8 mouse cellular contexts compared by ENCODE assay signal in the genomic region with DNA sequence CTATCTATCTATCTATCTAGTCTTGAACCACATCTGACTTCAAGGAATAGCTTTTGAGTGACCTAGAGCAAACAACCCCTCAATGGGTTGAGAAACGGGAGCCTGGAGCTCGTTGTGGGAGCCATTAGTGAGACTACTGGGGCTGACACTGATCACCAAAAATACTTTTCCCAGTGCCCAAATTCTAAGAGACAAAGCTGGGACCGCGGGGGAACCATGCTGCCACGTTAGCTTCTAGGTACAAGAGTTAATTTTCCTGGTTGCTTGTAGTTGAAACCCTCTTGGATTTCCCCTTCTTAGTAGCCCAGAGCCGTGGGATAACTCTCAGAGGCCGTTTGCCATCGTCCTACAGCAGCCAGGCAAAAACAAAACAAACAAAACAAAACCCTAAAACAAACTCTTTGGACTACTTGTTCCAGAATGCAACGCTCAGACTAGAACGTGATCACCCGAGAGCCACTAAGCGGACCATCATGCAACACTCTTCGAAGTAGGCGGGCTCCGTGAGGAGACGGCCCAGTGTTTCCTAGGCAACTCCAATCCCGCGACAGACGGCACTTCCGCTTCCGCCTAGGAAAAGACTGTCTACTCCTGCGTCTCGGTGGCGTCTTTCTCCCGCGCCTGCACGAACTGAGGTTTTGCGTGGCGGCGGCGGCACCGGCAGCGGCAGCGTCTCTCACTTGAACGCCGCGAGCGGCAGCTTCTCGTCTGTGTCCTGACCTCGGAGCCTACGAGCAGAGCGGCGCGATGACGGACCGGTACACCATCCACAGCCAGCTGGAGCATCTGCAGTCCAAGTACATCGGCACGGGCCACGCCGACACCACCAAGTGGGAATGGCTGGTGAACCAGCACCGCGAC. TPM values are rescaled to one million over a fixed set of nuclear protein-coding genes. Genes with fewer than 3 reads are reported as not detected.
DNase-seq lines count a peak whose midpoint lies in the region; ATAC-seq lines count a peak whose summit lies in the region.

No protein-coding gene starts in this region.

- H3K4me1 ChIP-seq in heart, embryonic 14.5 days (ENCODE audit: control insufficient read depth in 2 of 2, insufficient read depth in 2 of 2, low read length in 2 of 2) = peaks cover 3 to 7% of the 10 kb centered on the region in 2 experiments; a peak in 3 of 4 replicates
- peaks cover 33% of the 10 kb centered on the region for H3K4me1 ChIP-seq in liver, embryonic 13.5 days (replicated peaks)
- H3K4me1 ChIP-seq in stomach, embryonic 16.5 days (ENCODE audit: control insufficient read depth, insufficient read depth, low read length) = peaks cover 12% of the 10 kb centered on the region

- H3K9ac ChIP-seq in heart, embryonic 14.5 days (ENCODE audit: low read length) = peak overlapping the region; percentile 88
- H3K9ac ChIP-seq in liver, embryonic 13.5 days = peak overlapping the region; percentile 87
- peak overlapping the region; percentile 89 for H3K9ac ChIP-seq in stomach, embryonic 16.5 days (ENCODE audit: low read length)

- H3K27ac ChIP-seq in heart, embryonic 14.5 days (replicated peaks in 1 of 2; ENCODE audit: control insufficient read depth in 1 of 2, insufficient read depth in 1 of 2, low read depth in 2 of 2, low read length in 2 of 2) = peak overlapping the region; percentile 61 to 78
- H3K27ac ChIP-seq in liver, embryonic 13.5 days = peak overlapping the region; percentile 77
- peak overlapping the region; percentile 56 for H3K27ac ChIP-seq in stomach, embryonic 16.5 days (ENCODE audit: low read length)

- 3% methylated on average over 52 of the region's 52 CpGs for WGBS in heart, embryonic 14.5 days
- WGBS in liver, embryonic 13.5 days (ENCODE audit: insufficient replicate concordance) = 1% methylated on average over 52 of the region's 52 CpGs
- WGBS in stomach, embryonic 16.5 days = 2% methylated on average over 52 of the region's 52 CpGs

- H3K4me3 ChIP-seq in heart, embryonic 14.5 days (ENCODE audit: control insufficient read depth in 1 of 2, insufficient read depth in 1 of 2, low read depth in 1 of 2, low read length in 2 of 2) = peak overlapping the region; percentile 68 to 73
- H3K4me3 ChIP-seq in liver, embryonic 13.5 days (replicated peaks) = peak overlapping the region; percentile 94
- peak overlapping the region; percentile 93 for H3K4me3 ChIP-seq in stomach, embryonic 16.5 days (replicated peaks; ENCODE audit: low read length)

- H3K4me2 ChIP-seq in heart, embryonic 14.5 days (ENCODE audit: low read length) = peak overlapping the region; percentile 91
- H3K4me2 ChIP-seq in liver, embryonic 13.5 days = peak overlapping the region; percentile 84
- peak overlapping the region; percentile 85 for H3K4me2 ChIP-seq in stomach, embryonic 16.5 days (ENCODE audit: low read depth, low read length)

- H3K36me3 ChIP-seq in heart, embryonic 14.5 days (ENCODE audit: control insufficient read depth, insufficient read depth, low read length) = peaks cover 14% of the 10 kb centered on the region
- H3K36me3 ChIP-seq in liver, embryonic 13.5 days = peaks cover 13% of the 10 kb centered on the region
- no peaks in the 10 kb centered on the region for H3K36me3 ChIP-seq in stomach, embryonic 16.5 days (ENCODE audit: control insufficient read depth, insufficient read depth, low read length)

- H3K27me3 ChIP-seq in heart, embryonic 14.5 days (ENCODE audit: control insufficient read depth, insufficient read depth, low read length) = no peaks in the 10 kb centered on the region
- H3K27me3 ChIP-seq in liver, embryonic 13.5 days = no peaks in the 10 kb centered on the region
- no peaks in the 10 kb centered on the region for H3K27me3 ChIP-seq in stomach, embryonic 16.5 days (ENCODE audit: control insufficient read depth, insufficient read depth, low read length)

- no peaks in the 10 kb centered on the region for H3K9me3 ChIP-seq in heart, embryonic 14.5 days (ENCODE audit: control insufficient read depth, low read length)
- no peaks in the 10 kb centered on the region for H3K9me3 ChIP-seq in liver, embryonic 13.5 days (replicated peaks)
- no peaks in the 10 kb centered on the region for H3K9me3 ChIP-seq in stomach, embryonic 16.5 days (replicated peaks; ENCODE audit: control insufficient read depth, low read length)

- DNase-seq in c-Kit-negative CD71-positive TER-119-positive erythroid progenitor cells, embryonic 14.5 days (ENCODE audit: low read depth, low spot score) = peak; percentile 92
- peak; percentile 95 for DNase-seq in fibroblast of lung, adult 2 months (ENCODE audit: low read depth)
- DNase-seq in kidney, postnatal 14 days = peak; percentile 97
- DNase-seq in liver, embryonic 13.5 days = peak; percentile 92
- peak; percentile 94 for DNase-seq in neural tube, embryonic 10.5 days (ENCODE audit: extremely low spot score, low spot score)

- peak; percentile 100 for ATAC-seq in CD4-positive, CD25-positive, alpha-beta regulatory T cell, adult 4 months
- ATAC-seq in heart, embryonic 14.5 days (ENCODE audit: insufficient number of reproducible peaks, insufficient read depth, low FRiP score, low read depth) = peak; percentile 98
- ATAC-seq in liver, embryonic 13.5 days (ENCODE audit: low read depth) = peak; percentile 100
- peak; percentile 99 for ATAC-seq in stomach, embryonic 16.5 days (ENCODE audit: insufficient read depth, low FRiP score)

RNA-seq across cellular contexts. Expression of gene Sf3b5, which starts 3.0 kb away (rescaled TPM):
- polyA plus RNA-seq in CD4-positive, CD25-positive, alpha-beta regulatory T cell, adult 4 months (2017; shearing (Covaris generic)) = 10 to 100 TPM; 35.2 to 36.0 TPM
- polyA plus RNA-seq in heart, embryonic 14.5 days (2014; fragmentation: Nextera tagmentation; extraction: Ambion mirVana) = 31.6 and 32.8 TPM in 2 replicates
- 26.0 and 28.3 TPM in 2 replicates for polyA plus RNA-seq in liver, embryonic 13.5 days (2015; fragmentation: Nextera tagmentation; extraction: Ambion mirVana)
- 31.3 and 33.4 TPM in 2 replicates for polyA plus RNA-seq in stomach, embryonic 16.5 days (2015; fragmentation: Nextera tagmentation; extraction: Ambion mirVana)

RNA-seq across cellular contexts. Expression of gene Stx11, which starts 44.0 kb away (rescaled TPM):
- polyA plus RNA-seq in CD4-positive, CD25-positive, alpha-beta regulatory T cell, adult 4 months (2017; shearing (Covaris generic)) = 10 to 100 TPM; 16.2 to 17.5 TPM
- polyA plus RNA-seq in heart, embryonic 14.5 days (2014; fragmentation: Nextera tagmentation; extraction: Ambion mirVana) = 6.6 and 7.6 TPM in 2 replicates
- 12.5 and 13.6 TPM in 2 replicates for polyA plus RNA-seq in liver, embryonic 13.5 days (2015; fragmentation: Nextera tagmentation; extraction: Ambion mirVana)
- polyA plus RNA-seq in stomach, embryonic 16.5 days (2015; fragmentation: Nextera tagmentation; extraction: Ambion mirVana) = 7.0 and 9.3 TPM in 2 replicates

RNA-seq across cellular contexts. Expression of gene Plagl1, which starts 52.2 kb away (rescaled TPM):
- polyA plus RNA-seq in CD4-positive, CD25-positive, alpha-beta regulatory T cell, adult 4 months (2017; shearing (Covaris generic)) = 1 to 10 TPM; 2.4 to 2.7 TPM
- 279 and 282 TPM in 2 replicates for polyA plus RNA-seq in heart, embryonic 14.5 days (2014; fragmentation: Nextera tagmentation; extraction: Ambion mirVana)
- polyA plus RNA-seq in liver, embryonic 13.5 days (2015; fragmentation: Nextera tagmentation; extraction: Ambion mirVana) = 26.6 and 31.7 TPM in 2 replicates
- polyA plus RNA-seq in stomach, embryonic 16.5 days (2015; fragmentation: Nextera tagmentation; extraction: Ambion mirVana) = 259 and 283 TPM in 2 replicates

Comparison
In these comparisons a context has a peak if more than half of its experiments do, and no peak if none do; other contexts are left out.
1. Peak in every context shown above with its lines: DNase-seq, ATAC-seq, H3K4me3 ChIP-seq and H3K27ac ChIP-seq.